25 mouse cellular contexts compared by ENCODE assay signal in genomic region chr4:64807148-64807547, GRCm38 (mm10).
DNase-seq lines count a peak whose midpoint lies in the region; ATAC-seq and TF ChIP-seq lines count a peak whose summit lies in the region.
"Had no signal": no experiment of that assay in that cellular context is flagged by ENCODE, and none has a peak within 500 bp of the region (broad histone marks: within the 10 kb centered on the region; RNA-seq: fewer than 3 reads in every experiment).

No protein-coding gene starts in this region.

- H3K27ac ChIP-seq in embryonic facial prominence, embryonic 11.5 days (replicated peaks; ENCODE audit: low read depth, low read length) = no peak overlapping the region
- H3K27ac ChIP-seq in limb, embryonic 10.5 days = 0 out of 2 replicates have a peak overlapping the region, but pooled peaks have one; percentile 9
- no peak overlapping the region for H3K27ac ChIP-seq in limb, embryonic 13.5 days
- H3K27ac ChIP-seq in liver, postnatal 0 days (ENCODE audit: low read depth) = no peak overlapping the region
- no peak overlapping the region for H3K27ac ChIP-seq in lung, postnatal 0 days (ENCODE audit: low read length)
- H3K27ac ChIP-seq: embryonic facial prominence, embryonic 13.5 days; forebrain, embryonic 12.5 days; forebrain, embryonic 15.5 days; gastrocnemius, adult 2 months; hindbrain, embryonic 12.5 days; hindbrain, embryonic 15.5 days had no signal

- no peaks in the 10 kb centered on the region for H3K36me3 ChIP-seq in embryonic facial prominence, embryonic 11.5 days (replicated peaks; ENCODE audit: control insufficient read depth, insufficient read depth, low read depth, low read length)
- no peaks in the 10 kb centered on the region for H3K36me3 ChIP-seq in limb, embryonic 10.5 days
- H3K36me3 ChIP-seq in limb, embryonic 13.5 days = no peaks in the 10 kb centered on the region
- no peaks in the 10 kb centered on the region for H3K36me3 ChIP-seq in liver, postnatal 0 days (replicated peaks; ENCODE audit: insufficient read depth, low read length)
- no peaks in the 10 kb centered on the region for H3K36me3 ChIP-seq in lung, postnatal 0 days (ENCODE audit: insufficient read depth, low read length)
- H3K36me3 ChIP-seq: embryonic facial prominence, embryonic 13.5 days; forebrain, embryonic 12.5 days; forebrain, embryonic 15.5 days; hindbrain, embryonic 12.5 days; hindbrain, embryonic 15.5 days had no signal

- no peak overlapping the region for H3K4me3 ChIP-seq in embryonic facial prominence, embryonic 11.5 days (ENCODE audit: low read depth, low read length)
- no peak overlapping the region for H3K4me3 ChIP-seq in limb, embryonic 10.5 days
- no peak overlapping the region for H3K4me3 ChIP-seq in limb, embryonic 13.5 days
- H3K4me3 ChIP-seq in liver, postnatal 0 days (ENCODE audit: low read depth, low read length) = no peak overlapping the region
- no peak overlapping the region for H3K4me3 ChIP-seq in lung, postnatal 0 days (ENCODE audit: low read depth, low read length)
- H3K4me3 ChIP-seq: embryonic facial prominence, embryonic 13.5 days; erythroblast, embryonic 14.5 days; forebrain, embryonic 12.5 days; forebrain, embryonic 15.5 days; gastrocnemius, adult 2 months; hindbrain, embryonic 12.5 days; hindbrain, embryonic 15.5 days had no signal

- H3K9me3 ChIP-seq in embryonic facial prominence, embryonic 11.5 days (replicated peaks; ENCODE audit: control insufficient read depth, low read length) = no peaks in the 10 kb centered on the region
- H3K9me3 ChIP-seq in limb, embryonic 10.5 days (replicated peaks) = no peaks in the 10 kb centered on the region
- H3K9me3 ChIP-seq in limb, embryonic 13.5 days = no peaks in the 10 kb centered on the region
- H3K9me3 ChIP-seq in liver, postnatal 0 days (ENCODE audit: low read length) = no peaks in the 10 kb centered on the region
- H3K9me3 ChIP-seq in lung, postnatal 0 days (ENCODE audit: low read length) = no peaks in the 10 kb centered on the region
- H3K9me3 ChIP-seq: embryonic facial prominence, embryonic 13.5 days; forebrain, embryonic 12.5 days; forebrain, embryonic 15.5 days; hindbrain, embryonic 12.5 days; hindbrain, embryonic 15.5 days had no signal

- DNase-seq in embryo, embryonic 11 days = peak; percentile 27
- DNase-seq in embryonic facial prominence, embryonic 11.5 days (ENCODE audit: low spot score) = peak; percentile 62
- DNase-seq in limb, embryonic 10.5 days (ENCODE audit: low spot score) = peak; percentile 32
- DNase-seq in liver, postnatal 0 days = no peak
- DNase-seq in kidney, postnatal 4 days = no peak
- no peak for DNase-seq in retina, postnatal 1 day
- DNase-seq in lung, postnatal 0 days (ENCODE audit: low spot score) = no peak
- DNase-seq: adrenal gland, adult 2 months; adrenal gland, postnatal 14 days; cerebellum, adult 11 months; cerebellum, adult 2 months; cerebellum, adult 9-11 months; cerebellum, postnatal 25 days; gastrocnemius, adult 2 months; gastrocnemius, postnatal 14 days; heart, adult 11 months had no signal

- 67% methylated on average over 1 of the region's 1 CpGs for WGBS in embryonic facial prominence, embryonic 11.5 days
- WGBS in limb, embryonic 10.5 days = 88% methylated on average over 1 of the region's 1 CpGs
- WGBS in limb, embryonic 13.5 days = 79% methylated on average over 1 of the region's 1 CpGs
- WGBS in liver, postnatal 0 days (ENCODE audit: insufficient replicate concordance) = 74% methylated on average over 1 of the region's 1 CpGs
- 86% methylated on average over 1 of the region's 1 CpGs for WGBS in lung, postnatal 0 days

- no peak for TF ChIP-seq CTCF in liver, postnatal 0 days (IDR thresholded peaks at IDR 0.05; ENCODE audit: low read depth)
- no peak for TF ChIP-seq CTCF in lung, postnatal 0 days (IDR thresholded peaks at IDR 0.05)

- H3K4me2 ChIP-seq in embryonic facial prominence, embryonic 11.5 days (ENCODE audit: low read depth, low read length) = no peak overlapping the region
- no peak overlapping the region for H3K4me2 ChIP-seq in limb, embryonic 13.5 days (replicated peaks)
- no peak overlapping the region for H3K4me2 ChIP-seq in liver, postnatal 0 days (ENCODE audit: low read depth, low read length)
- no peak overlapping the region for H3K4me2 ChIP-seq in lung, postnatal 0 days (replicated peaks; ENCODE audit: low read depth, low read length)
- H3K4me2 ChIP-seq: embryonic facial prominence, embryonic 13.5 days; forebrain, embryonic 12.5 days; forebrain, embryonic 15.5 days; heart, embryonic 11.5 days; hindbrain, embryonic 12.5 days; hindbrain, embryonic 15.5 days had no signal

- H3K4me1 ChIP-seq in embryonic facial prominence, embryonic 11.5 days (ENCODE audit: control insufficient read depth, insufficient read depth, low read length) = no peaks in the 10 kb centered on the region
- H3K4me1 ChIP-seq in limb, embryonic 10.5 days = peaks cover 8% of the 10 kb centered on the region
- H3K4me1 ChIP-seq in limb, embryonic 13.5 days = peaks cover 4% of the 10 kb centered on the region; the same call in 1 of the 2 replicates
- no peaks in the 10 kb centered on the region for H3K4me1 ChIP-seq in liver, postnatal 0 days (ENCODE audit: insufficient read depth)
- no peaks in the 10 kb centered on the region for H3K4me1 ChIP-seq in lung, postnatal 0 days (ENCODE audit: insufficient read depth, low read depth, low read length)
- H3K4me1 ChIP-seq: forebrain, embryonic 12.5 days; forebrain, embryonic 15.5 days; hindbrain, embryonic 12.5 days; hindbrain, embryonic 15.5 days had no signal

- H3K27me3 ChIP-seq in embryonic facial prominence, embryonic 11.5 days (ENCODE audit: control insufficient read depth, insufficient read depth, low read length) = no peaks in the 10 kb centered on the region
- H3K27me3 ChIP-seq in limb, embryonic 10.5 days (ENCODE audit: low read depth, poor library complexity, severe bottlenecking) = no peaks in the 10 kb centered on the region
- H3K27me3 ChIP-seq in limb, embryonic 13.5 days = no peaks in the 10 kb centered on the region
- H3K27me3 ChIP-seq in liver, postnatal 0 days (ENCODE audit: insufficient read depth, low read length) = no peaks in the 10 kb centered on the region
- H3K27me3 ChIP-seq in lung, postnatal 0 days (replicated peaks; ENCODE audit: insufficient read depth, low read length) = no peaks in the 10 kb centered on the region
- H3K27me3 ChIP-seq: embryonic facial prominence, embryonic 13.5 days; forebrain, embryonic 12.5 days; forebrain, embryonic 15.5 days; hindbrain, embryonic 12.5 days; hindbrain, embryonic 15.5 days had no signal

- H3K9ac ChIP-seq in embryonic facial prominence, embryonic 11.5 days (replicated peaks; ENCODE audit: low read length) = no peak overlapping the region
- no peak overlapping the region for H3K9ac ChIP-seq in limb, embryonic 13.5 days
- H3K9ac ChIP-seq in liver, postnatal 0 days (replicated peaks) = no peak overlapping the region
- H3K9ac ChIP-seq in lung, postnatal 0 days (replicated peaks; ENCODE audit: low read depth) = no peak overlapping the region
- H3K9ac ChIP-seq: embryonic facial prominence, embryonic 13.5 days; forebrain, embryonic 12.5 days; forebrain, embryonic 15.5 days; hindbrain, embryonic 12.5 days; hindbrain, embryonic 15.5 days had no signal

- TF ChIP-seq EP300 in liver, postnatal 0 days (IDR thresholded peaks at IDR 0.05; ENCODE audit: low read depth) = no peak
- no peak for TF ChIP-seq EP300 in lung, postnatal 0 days (IDR thresholded peaks at IDR 0.05)

- ATAC-seq in embryonic facial prominence, embryonic 11.5 days (replicated peaks; ENCODE audit: insufficient number of reproducible peaks, low FRiP score, low TSS enrichment, low read depth) = 0 out of 2 replicates have a peak, but pooled peaks have one; percentile 78
- peak; percentile 11; the same call in 1 of the 2 replicates for ATAC-seq in limb, embryonic 13.5 days (ENCODE audit: low FRiP score, low read depth)
- ATAC-seq in liver, postnatal 0 days = no peak
- no peak for ATAC-seq in lung, postnatal 0 days
- ATAC-seq: CD4-positive, CD25-positive, alpha-beta regulatory T cell, adult 4 months; forebrain, embryonic 15.5 days had no signal

Comparison
In these comparisons a context has a peak if more than half of its experiments do, and no peak if none do; other contexts are left out.
1. DNase-seq: peak in embryo, embryonic 11 days (single experiment), embryonic facial prominence, embryonic 11.5 days (single experiment) and limb, embryonic 10.5 days (single experiment); none in liver, postnatal 0 days (single experiment), kidney, postnatal 4 days (0 of 2), retina, postnatal 1 day (single experiment) and lung, postnatal 0 days (single experiment).
2. ATAC-seq: peak in embryonic facial prominence, embryonic 11.5 days (single experiment) and limb, embryonic 13.5 days (single experiment); none in liver, postnatal 0 days (single experiment) and lung, postnatal 0 days (single experiment).